Mouse (Mus musculus): ENCODE data around the gene Adam1a. TPM values are rescaled to one million over a fixed set of nuclear protein-coding genes. Genes with fewer than 3 reads are reported as not detected.
A peak's percentile ranks its signal among the peaks of the same experiment; 100 is the strongest.

Gene Adam1a
- polyA plus RNA-seq, 1 experiment from 2014 or later: 2.2 TPM

- DNase-seq (ENCODE audit: low spot score): no peak
- no peaks in the 10 kb centered on the region; the same call in 1 of the 2 replicates for H3K36me3 ChIP-seq (ENCODE audit: control insufficient read depth, insufficient read depth, low read length)
- WGBS: 82% methylated on average over 9 of the region's 9 CpGs
Observed at GRCm38 (mm10) chr5:121569881-121570420, 24.7 kb upstream of the Adam1a start.

GRCm38 (mm10) chr5:121566035-121566681 lies 20.9 kb upstream of the Adam1a start:
- Histone ChIP-seq H3K9ac (ENCODE audit: low read length) (no peak overlapping the region), H3K9me3 (ENCODE audit: control insufficient read depth, low read length) (no peaks in the 10 kb centered on the region), H3K4me3 (ENCODE audit: low read depth, low read length) (no peak overlapping the region), H3K36me3 (ENCODE audit: control insufficient read depth, insufficient read depth, low read length) (no peaks in the 10 kb centered on the region; the same call in 1 of the 2 replicates), H3K27ac (ENCODE audit: low read depth, low read length) (no peak overlapping the region), H3K27me3 (ENCODE audit: control insufficient read depth, insufficient read depth, low read length) (no peaks in the 10 kb centered on the region), H3K4me1 (ENCODE audit: control insufficient read depth, insufficient read depth, low read length) (no peaks in the 10 kb centered on the region), H3K4me2 (ENCODE audit: low read depth) (no peak overlapping the region)
- no peak for ATAC-seq (ENCODE audit: insufficient read depth, low FRiP score, low TSS enrichment)
- 93% methylated on average over 16 of the region's 16 CpGs for WGBS
- no peak for DNase-seq (ENCODE audit: low spot score)

More at GRCm38 (mm10) chr5:121569881-121570420, 24.7 kb upstream of the Adam1a start:
- Histone ChIP-seq H3K27me3 (ENCODE audit: control insufficient read depth, insufficient read depth, low read length) (no peaks in the 10 kb centered on the region), H3K27ac (ENCODE audit: low read depth, low read length) (no peak overlapping the region), H3K9me3 (ENCODE audit: control insufficient read depth, low read length) (no peaks in the 10 kb centered on the region), H3K4me1 (ENCODE audit: control insufficient read depth, insufficient read depth, low read length) (no peaks in the 10 kb centered on the region), H3K4me2 (ENCODE audit: low read depth) (no peak overlapping the region), H3K4me3 (ENCODE audit: low read depth, low read length) (no peak overlapping the region), H3K9ac (ENCODE audit: low read length) (no peak overlapping the region)
- ATAC-seq (ENCODE audit: insufficient read depth, low FRiP score, low TSS enrichment): no peak

GRCm38 (mm10) chr5:121564468-121564895 lies 19.2 kb upstream of the Adam1a start:
- H3K9me3 ChIP-seq (ENCODE audit: control insufficient read depth, low read length): no peaks in the 10 kb centered on the region
- H3K4me1 ChIP-seq (ENCODE audit: control insufficient read depth, insufficient read depth, low read length): no peaks in the 10 kb centered on the region
- H3K4me3 ChIP-seq (ENCODE audit: low read depth, low read length): no peak overlapping the region
- DNase-seq (ENCODE audit: low spot score) (peak; percentile 91), ATAC-seq (ENCODE audit: insufficient read depth, low FRiP score, low TSS enrichment) (no peak)
- 17% methylated on average over 11 of the region's 11 CpGs for WGBS
- H3K9ac ChIP-seq (ENCODE audit: low read length): no peak overlapping the region; the same call in 1 of the 2 replicates
- no peaks in the 10 kb centered on the region for H3K36me3 ChIP-seq (ENCODE audit: control insufficient read depth, insufficient read depth, low read length)
- H3K4me2 ChIP-seq (ENCODE audit: low read depth): 0 out of 2 replicates have a peak overlapping the region, but pooled peaks have one; percentile 4
- H3K27ac ChIP-seq (ENCODE audit: low read depth, low read length): no peak overlapping the region
- no peaks in the 10 kb centered on the region for H3K27me3 ChIP-seq (ENCODE audit: control insufficient read depth, insufficient read depth, low read length)

- no peak overlapping the region for H3K27ac ChIP-seq (ENCODE audit: low read depth, low read length)
- no peak overlapping the region for H3K4me2 ChIP-seq (ENCODE audit: low read depth)
- DNase-seq (ENCODE audit: low spot score) (no peak), ATAC-seq (ENCODE audit: insufficient read depth, low FRiP score, low TSS enrichment) (no peak)
- H3K36me3 ChIP-seq (ENCODE audit: control insufficient read depth, insufficient read depth, low read length): no peaks in the 10 kb centered on the region
- H3K9me3 ChIP-seq (ENCODE audit: control insufficient read depth, low read length): no peaks in the 10 kb centered on the region
- no peaks in the 10 kb centered on the region for H3K27me3 ChIP-seq (ENCODE audit: control insufficient read depth, insufficient read depth, low read length)
- H3K4me1 ChIP-seq (ENCODE audit: control insufficient read depth, insufficient read depth, low read length): no peaks in the 10 kb centered on the region
- 88% methylated on average over 3 of the region's 3 CpGs for WGBS
- no peak overlapping the region for H3K9ac ChIP-seq (ENCODE audit: low read length)
- H3K4me3 ChIP-seq (ENCODE audit: low read depth, low read length): no peak overlapping the region
Observed at GRCm38 (mm10) chr5:121562436-121562835, 17.2 kb upstream of the Adam1a start.

GRCm38 (mm10) chr5:121549196-121549595 lies 3.9 kb upstream of the Adam1a start:
- no peak overlapping the region for H3K4me3 ChIP-seq (ENCODE audit: low read depth, low read length)
- DNase-seq (ENCODE audit: low spot score) (no peak), ATAC-seq (ENCODE audit: insufficient read depth, low FRiP score, low TSS enrichment) (no peak)
- no peak overlapping the region for H3K9ac ChIP-seq (ENCODE audit: low read length)
- no peaks in the 10 kb centered on the region for H3K9me3 ChIP-seq (ENCODE audit: control insufficient read depth, low read length)
- H3K4me2 ChIP-seq (ENCODE audit: low read depth): no peak overlapping the region
- H3K27me3 ChIP-seq (ENCODE audit: control insufficient read depth, insufficient read depth, low read length): no peaks in the 10 kb centered on the region
- H3K4me1 ChIP-seq (ENCODE audit: control insufficient read depth, insufficient read depth, low read length): peaks cover 6% of the 10 kb centered on the region
- no peaks in the 10 kb centered on the region for H3K36me3 ChIP-seq (ENCODE audit: control insufficient read depth, insufficient read depth, low read length)
- no peak overlapping the region for H3K27ac ChIP-seq (ENCODE audit: low read depth, low read length)
- WGBS: 82% methylated on average over 7 of the region's 7 CpGs

GRCm38 (mm10) chr5:121547084-121547483 lies 1.8 kb upstream of the Adam1a start:
- H3K9ac ChIP-seq (ENCODE audit: low read length): no peak overlapping the region
- no peaks in the 10 kb centered on the region for H3K36me3 ChIP-seq (ENCODE audit: control insufficient read depth, insufficient read depth, low read length)
- WGBS: 91% methylated on average over 3 of the region's 3 CpGs
- DNase-seq (ENCODE audit: low spot score): no peak
- no peaks in the 10 kb centered on the region for H3K9me3 ChIP-seq (ENCODE audit: control insufficient read depth, low read length)
- no peak overlapping the region for H3K4me3 ChIP-seq (ENCODE audit: low read depth, low read length)
- H3K27me3 ChIP-seq (ENCODE audit: control insufficient read depth, insufficient read depth, low read length): no peaks in the 10 kb centered on the region
- no peak for ATAC-seq (ENCODE audit: insufficient read depth, low FRiP score, low TSS enrichment)
- H3K27ac ChIP-seq (ENCODE audit: low read depth, low read length): no peak overlapping the region
- no peak overlapping the region for H3K4me2 ChIP-seq (ENCODE audit: low read depth)
- peaks cover 7% of the 10 kb centered on the region for H3K4me1 ChIP-seq (ENCODE audit: control insufficient read depth, insufficient read depth, low read length)

- Histone ChIP-seq H3K4me1 (ENCODE audit: control insufficient read depth, insufficient read depth, low read length) (peaks cover 7% of the 10 kb centered on the region), H3K4me2 (ENCODE audit: low read depth) (peak overlapping the region; percentile 39), H3K27ac (ENCODE audit: low read depth, low read length) (no peak overlapping the region), H3K9ac (ENCODE audit: low read length) (peak overlapping the region; percentile 93), H3K4me3 (ENCODE audit: low read depth, low read length) (peak overlapping the region; percentile 81), H3K9me3 (ENCODE audit: control insufficient read depth, low read length) (no peaks in the 10 kb centered on the region), H3K27me3 (ENCODE audit: control insufficient read depth, insufficient read depth, low read length) (no peaks in the 10 kb centered on the region), H3K36me3 (ENCODE audit: control insufficient read depth, insufficient read depth, low read length) (no peaks in the 10 kb centered on the region)
- no peak for ATAC-seq (ENCODE audit: insufficient read depth, low FRiP score, low TSS enrichment)
- peak; percentile 60 for DNase-seq (ENCODE audit: low spot score)
- 46% methylated on average over 6 of the region's 6 CpGs for WGBS
Observed at GRCm38 (mm10) chr5:121546530-121546895, 1.2 kb upstream of the Adam1a start.

GRCm38 (mm10) chr5:121545793-121546529 lies 679 bp upstream of the Adam1a start, which contains the start of gene Mapkapk5:
Gene Mapkapk5 (minus strand): TSS chr5:121545905.
- Histone ChIP-seq H3K4me2 (ENCODE audit: low read depth) (peak within 1 kb of the TSS; percentile 93), H3K27ac (ENCODE audit: low read depth, low read length) (peak within 1 kb of the TSS; percentile 95), H3K36me3 (ENCODE audit: control insufficient read depth, insufficient read depth, low read length) (no peaks in the 10 kb centered on the region), H3K4me1 (ENCODE audit: control insufficient read depth, insufficient read depth, low read length) (peaks cover 7% of the 10 kb centered on the region), H3K9me3 (ENCODE audit: control insufficient read depth, low read length) (no peaks in the 10 kb centered on the region), H3K9ac (ENCODE audit: low read length) (peak within 1 kb of the TSS; percentile 93), H3K4me3 (ENCODE audit: low read depth, low read length) (peak within 1 kb of the TSS; percentile 81), H3K27me3 (ENCODE audit: control insufficient read depth, insufficient read depth, low read length) (no peaks in the 10 kb centered on the region)
- ATAC-seq (ENCODE audit: insufficient read depth, low FRiP score, low TSS enrichment): peak; percentile 98
- 2% methylated on average over 54 of the region's 55 CpGs for WGBS
- DNase-seq (ENCODE audit: low spot score): peak; percentile 98
